Comparison of ENCODE assay signal across 23 mouse cellular contexts in genomic region chr13:90777952-90778298, GRCm38 (mm10).
DNase-seq lines count a peak whose midpoint lies in the region; ATAC-seq and TF ChIP-seq lines count a peak whose summit lies in the region.
"Had no signal": no experiment of that assay in that cellular context is flagged by ENCODE, and none has a peak within 500 bp of the region (broad histone marks: within the 10 kb centered on the region; RNA-seq: fewer than 3 reads in every experiment).

No protein-coding gene starts in this region.

- no peaks in the 10 kb centered on the region for H3K4me1 ChIP-seq in forebrain, embryonic 14.5 days (ENCODE audit: control insufficient read depth, insufficient read depth, low read length)
- no peaks in the 10 kb centered on the region for H3K4me1 ChIP-seq in forebrain, embryonic 10.5 days
- no peaks in the 10 kb centered on the region for H3K4me1 ChIP-seq in midbrain, embryonic 13.5 days (replicated peaks)
- no peaks in the 10 kb centered on the region for H3K4me1 ChIP-seq in midbrain, embryonic 11.5 days (ENCODE audit: control insufficient read depth, insufficient read depth, low read length)
- no peaks in the 10 kb centered on the region for H3K4me1 ChIP-seq in forebrain, postnatal 0 days (ENCODE audit: insufficient read depth)
- H3K4me1 ChIP-seq in neural tube, embryonic 14.5 days (ENCODE audit: control insufficient read depth, insufficient read depth, low read length), result no peaks in the 10 kb centered on the region
- H3K4me1 ChIP-seq: embryonic facial prominence, embryonic 10.5 days; limb, embryonic 10.5 days; liver, embryonic 15.5 days had no signal

- no peak overlapping the region for H3K4me2 ChIP-seq in forebrain, embryonic 14.5 days (ENCODE audit: low read length)
- no peak overlapping the region for H3K4me2 ChIP-seq in midbrain, embryonic 13.5 days (replicated peaks)
- no peak overlapping the region for H3K4me2 ChIP-seq in midbrain, embryonic 11.5 days
- H3K4me2 ChIP-seq in forebrain, postnatal 0 days (ENCODE audit: low read depth), result no peak overlapping the region
- no peak overlapping the region for H3K4me2 ChIP-seq in neural tube, embryonic 14.5 days (ENCODE audit: low read depth, low read length)
- H3K4me2 ChIP-seq: heart, embryonic 12.5 days; liver, embryonic 15.5 days had no signal

- DNase-seq in forebrain, embryonic 14.5 days (ENCODE audit: low spot score), result peak; percentile 11
- no peak for DNase-seq in forebrain, embryonic 10.5 days (ENCODE audit: extremely low spot score, low spot score)
- no peak for DNase-seq in midbrain, embryonic 11.5 days (ENCODE audit: low spot score, missing footprints)
- DNase-seq in forebrain, postnatal 0 days, result peak; percentile 48
- no peak for DNase-seq in cerebellum, postnatal 14 days
- DNase-seq in kidney, postnatal 4 days, result no peak
- DNase-seq: adrenal gland, postnatal 14 days; cerebellum, adult 9-11 months; gastrocnemius, postnatal 25 days; heart, adult 18-20 months; heart, postnatal 10 days; kidney, adult 18-20 months; liver; lung, postnatal 4 days; right cerebral cortex, postnatal 14 days; spleen, adult 18-20 months had no signal

- no peak for TF ChIP-seq CTCF in forebrain, postnatal 0 days (IDR thresholded peaks at IDR 0.05; ENCODE audit: low read depth)

- no peak overlapping the region for H3K9ac ChIP-seq in forebrain, embryonic 14.5 days (ENCODE audit: low read length)
- no peak overlapping the region for H3K9ac ChIP-seq in midbrain, embryonic 13.5 days (replicated peaks)
- no peak overlapping the region for H3K9ac ChIP-seq in midbrain, embryonic 11.5 days (ENCODE audit: low read length)
- no peak overlapping the region for H3K9ac ChIP-seq in forebrain, postnatal 0 days
- H3K9ac ChIP-seq in neural tube, embryonic 14.5 days (replicated peaks; ENCODE audit: low read depth, low read length), result no peak overlapping the region
- H3K9ac ChIP-seq: heart, embryonic 12.5 days; liver, embryonic 15.5 days had no signal

- 60% methylated on average over 4 of the region's 4 CpGs for WGBS in forebrain, embryonic 14.5 days
- 86% methylated on average over 4 of the region's 4 CpGs for WGBS in forebrain, embryonic 10.5 days
- WGBS in midbrain, embryonic 13.5 days, result 63% methylated on average over 4 of the region's 4 CpGs
- 77% methylated on average over 4 of the region's 4 CpGs for WGBS in midbrain, embryonic 11.5 days
- WGBS in forebrain, postnatal 0 days, result 39% methylated on average over 4 of the region's 4 CpGs
- WGBS in neural tube, embryonic 14.5 days, result 57% methylated on average over 4 of the region's 4 CpGs

- ATAC-seq in forebrain, embryonic 14.5 days, result 0 out of 2 replicates have a peak, but pooled peaks have one; percentile 42
- ATAC-seq in midbrain, embryonic 13.5 days, result peak; percentile 75; the same call in 1 of the 2 replicates
- ATAC-seq in midbrain, embryonic 11.5 days (ENCODE audit: low FRiP score), result no peak
- ATAC-seq in forebrain, postnatal 0 days, result peak; percentile 90
- ATAC-seq in neural tube, embryonic 14.5 days (ENCODE audit: low read depth), result peak; percentile 87

- no peaks in the 10 kb centered on the region for H3K36me3 ChIP-seq in forebrain, embryonic 14.5 days (ENCODE audit: control insufficient read depth, insufficient read depth, low read length)
- H3K36me3 ChIP-seq in forebrain, embryonic 10.5 days (replicated peaks), result no peaks in the 10 kb centered on the region
- no peaks in the 10 kb centered on the region for H3K36me3 ChIP-seq in midbrain, embryonic 13.5 days
- H3K36me3 ChIP-seq in midbrain, embryonic 11.5 days (ENCODE audit: control insufficient read depth, insufficient read depth, low read length), result no peaks in the 10 kb centered on the region
- H3K36me3 ChIP-seq in forebrain, postnatal 0 days (ENCODE audit: insufficient read depth), result no peaks in the 10 kb centered on the region
- no peaks in the 10 kb centered on the region for H3K36me3 ChIP-seq in neural tube, embryonic 14.5 days (ENCODE audit: control insufficient read depth, insufficient read depth, low read length)
- H3K36me3 ChIP-seq: embryonic facial prominence, embryonic 10.5 days; heart, embryonic 12.5 days; limb, embryonic 10.5 days; liver, embryonic 15.5 days had no signal

- H3K27me3 ChIP-seq in forebrain, embryonic 14.5 days (replicated peaks; ENCODE audit: control insufficient read depth, insufficient read depth, low read length), result no peaks in the 10 kb centered on the region
- no peaks in the 10 kb centered on the region for H3K27me3 ChIP-seq in forebrain, embryonic 10.5 days (ENCODE audit: poor library complexity, severe bottlenecking)
- no peaks in the 10 kb centered on the region for H3K27me3 ChIP-seq in midbrain, embryonic 13.5 days
- no peaks in the 10 kb centered on the region for H3K27me3 ChIP-seq in midbrain, embryonic 11.5 days (ENCODE audit: control insufficient read depth, insufficient read depth, low read length)
- no peaks in the 10 kb centered on the region for H3K27me3 ChIP-seq in forebrain, postnatal 0 days (ENCODE audit: insufficient read depth, low read length)
- no peaks in the 10 kb centered on the region for H3K27me3 ChIP-seq in neural tube, embryonic 14.5 days (ENCODE audit: control insufficient read depth, insufficient read depth, low read length)
- H3K27me3 ChIP-seq: heart, embryonic 12.5 days; liver, embryonic 15.5 days had no signal

- no peak overlapping the region for H3K27ac ChIP-seq in forebrain, embryonic 14.5 days (ENCODE audit: low read depth, low read length)
- H3K27ac ChIP-seq in forebrain, embryonic 10.5 days, result no peak overlapping the region
- no peak overlapping the region for H3K27ac ChIP-seq in midbrain, embryonic 13.5 days
- no peak overlapping the region for H3K27ac ChIP-seq in midbrain, embryonic 11.5 days (ENCODE audit: low read depth, low read length)
- no peak overlapping the region for H3K27ac ChIP-seq in forebrain, postnatal 0 days (ENCODE audit: low read depth, low read length)
- no peak overlapping the region for H3K27ac ChIP-seq in neural tube, embryonic 14.5 days (ENCODE audit: low read depth, low read length)
- H3K27ac ChIP-seq: embryonic facial prominence, embryonic 10.5 days; kidney, postnatal 0 days; limb, embryonic 10.5 days; liver, embryonic 15.5 days had no signal

- no peaks in the 10 kb centered on the region for H3K9me3 ChIP-seq in forebrain, embryonic 14.5 days (replicated peaks; ENCODE audit: control insufficient read depth, low read length)
- H3K9me3 ChIP-seq in forebrain, embryonic 10.5 days, result 0 out of 2 replicates have a peak, but pooled peaks cover 5% of the 10 kb centered on the region
- H3K9me3 ChIP-seq in midbrain, embryonic 13.5 days, result no peaks in the 10 kb centered on the region
- H3K9me3 ChIP-seq in midbrain, embryonic 11.5 days (ENCODE audit: control insufficient read depth, low read length), result no peaks in the 10 kb centered on the region
- no peaks in the 10 kb centered on the region for H3K9me3 ChIP-seq in forebrain, postnatal 0 days (ENCODE audit: low read length)
- no peaks in the 10 kb centered on the region for H3K9me3 ChIP-seq in neural tube, embryonic 14.5 days (ENCODE audit: control insufficient read depth, low read length)
- H3K9me3 ChIP-seq: embryonic facial prominence, embryonic 10.5 days; heart, embryonic 12.5 days; limb, embryonic 10.5 days; liver, embryonic 15.5 days had no signal

- H3K4me3 ChIP-seq in forebrain, embryonic 14.5 days (ENCODE audit: low read depth, low read length), result no peak overlapping the region
- no peak overlapping the region for H3K4me3 ChIP-seq in forebrain, embryonic 10.5 days
- no peak overlapping the region for H3K4me3 ChIP-seq in midbrain, embryonic 13.5 days (replicated peaks)
- no peak overlapping the region for H3K4me3 ChIP-seq in midbrain, embryonic 11.5 days (ENCODE audit: low read depth, low read length)
- H3K4me3 ChIP-seq in forebrain, postnatal 0 days (ENCODE audit: low read depth, low read length), result no peak overlapping the region
- H3K4me3 ChIP-seq in neural tube, embryonic 14.5 days (ENCODE audit: low read depth, low read length), result no peak overlapping the region
- H3K4me3 ChIP-seq: embryonic facial prominence, embryonic 10.5 days; heart, embryonic 12.5 days; limb, embryonic 10.5 days; liver, embryonic 15.5 days had no signal

Comparison
In these comparisons a context has a peak if more than half of its experiments do, and no peak if none do; other contexts are left out.
1. DNase-seq: peak in forebrain, embryonic 14.5 days (single experiment) and forebrain, postnatal 0 days (single experiment); none in forebrain, embryonic 10.5 days (single experiment), midbrain, embryonic 11.5 days (single experiment), cerebellum, postnatal 14 days (0 of 2) and kidney, postnatal 4 days (0 of 2).